Mouse (Mus musculus): ENCODE data around the gene Ptgdr2.

GRCm38 (mm10) chr19:10984551-10984950 lies 47.6 kb downstream of the Ptgdr2 start:
- TF ChIP-seq CTCF (IDR thresholded peaks at IDR 0.05) (no peak), EP300 (IDR thresholded peaks at IDR 0.05) (no peak)

All from lung, postnatal 0 days (tissue).